Mouse (Mus musculus) Patski (cell line): ENCODE results near the gene Tsc22d3. TPM values are rescaled to one million over a fixed set of nuclear protein-coding genes. Genes with fewer than 3 reads are reported as not detected.
"Not testable (repeated sequence)": the region's sequence is repeated elsewhere in the genome, so short reads cannot be mapped to it uniquely, and the experiment has no call there.

Experiments
- ATAC-seq: fragments of 100-300 bp; one replicate; pipeline ENCODE4 v1.8.0; 2021
- CTCF ChIA-PET: fragments of 350-600 bp; sonication (Branson Sonifier 250); formaldehyde crosslinking; loops from one replicate; lab custom pipeline; 2022; ENCODE audit warnings: inconsistent platforms; lab: Charles Lee
- POLR2A ChIA-PET: fragments of 350-600 bp; sonication (Branson Sonifier 250); formaldehyde crosslinking; loops from one replicate; lab custom pipeline; 2022; ENCODE audit warnings: antibody characterized with exemption, inconsistent platforms; lab: Charles Lee
- DNase-seq: peaks from one replicate; pipeline ENCODE4 v3.0.0-alpha.2; 2011; ENCODE audit warnings: low read depth, low spot score
- H3K27me3 ChIP-seq: fragments of 371-371 bp; one replicate; pipeline ENCODE4 v1.5.1; 2021
- CTCF ChIP-seq: fragments of 100-300 bp; IDR thresholded peaks from one replicate; pipeline ENCODE4 v1.5.1; 2021
- in situ Hi-C: fragments of 300-500 bp; cut with MboI; formaldehyde crosslinking; loops from 3 replicates; pipeline ENCODE4 v1.11.1; 2018; ENCODE audit warnings: low pct_unique_long_range_greater_than_20kb, mixed read lengths
- polyA plus RNA-seq: library from polyadenylated mRNA; unstranded; gene quantifications from one replicate; pipeline ENCODE4 v1.2.3, GENCODE M21; 2021

Gene Tsc22d3
- polyA plus RNA-seq, 1 experiment from 2014 or later, result 29.6 TPM

GRCm38 (mm10) chrX:140520146-140521102, 80.0 kb downstream of the Tsc22d3 start:
- peak; percentile 60 for ATAC-seq
- no peak for TF ChIP-seq CTCF
- CTCF ChIA-PET, result interaction anchor here (0.7 to 1.8 kb wide), 2 partner anchors 16 to 21 kb away, joined by 3 to 5 read pairs; no protein-coding TSS in a partner anchor
- peaks cover 4% of the 10 kb centered on the region for H3K27me3 ChIP-seq
- POLR2A ChIA-PET, result interaction anchor here (1.0 to 1.2 kb wide), 2 partner anchors 20 to 78 kb away, joined by 3 read pairs; no protein-coding TSS in a partner anchor
- in situ Hi-C loops, result no loop called here
- no peak for DNase-seq

- ChIA-PET CTCF (no interaction called here), POLR2A (no interaction called here)
- in situ Hi-C loops, result no loop called here
- DNase-seq, result no peak
- H3K27me3 ChIP-seq, result peaks cover 4% of the 10 kb centered on the region
- no peak for TF ChIP-seq CTCF
- no peak for ATAC-seq
These were observed 82.1 kb downstream of the Tsc22d3 start for GRCm38 (mm10) chrX:140518351-140518750.

- ATAC-seq (no peak), DNase-seq (no peak)
- TF ChIP-seq CTCF, result no peak
- CTCF ChIA-PET, result interaction anchor here (1.5 to 2.0 kb wide), 2 partner anchors 24 to 28 kb away, joined by 3 to 4 read pairs; no protein-coding TSS in a partner anchor
- in situ Hi-C loops, result no loop called here
- no peaks in the 10 kb centered on the region for H3K27me3 ChIP-seq
- POLR2A ChIA-PET, result no interaction called here
These were observed 87.1 kb downstream of the Tsc22d3 start for GRCm38 (mm10) chrX:140513379-140513778.

GRCm38 (mm10) chrX:140511687-140512651, 88.5 kb downstream of the Tsc22d3 start:
- no peak for DNase-seq
- H3K27me3 ChIP-seq, result no peaks in the 10 kb centered on the region
- in situ Hi-C loops, result no loop called here
- TF ChIP-seq CTCF, result no peak
- no peak for ATAC-seq
- POLR2A ChIA-PET, result interaction anchor here (0.6 kb wide), 1 partner anchor 105 kb away, joined by 3 read pairs; no protein-coding TSS in a partner anchor
- CTCF ChIA-PET, result interaction anchor here (0.8 to 2.0 kb wide), 4 partner anchors 26 to 34 kb away, joined by 3 to 4 read pairs (median 3); no protein-coding TSS in a partner anchor

GRCm38 (mm10) chrX:140510696-140511429, 89.6 kb downstream of the Tsc22d3 start:
- no peak for TF ChIP-seq CTCF
- in situ Hi-C loops, result no loop called here
- DNase-seq (peak; percentile 38), ATAC-seq (peak; percentile 89)
- CTCF ChIA-PET, result interaction anchor here (0.8 kb wide), 1 partner anchor 132 kb away, joined by 3 read pairs; no protein-coding TSS in a partner anchor
- POLR2A ChIA-PET, result interaction anchor here (0.6 kb wide), 1 partner anchor 107 kb away, joined by 3 read pairs; no protein-coding TSS in a partner anchor
- no peaks in the 10 kb centered on the region for H3K27me3 ChIP-seq

GRCm38 (mm10) chrX:140509817-140510216, 90.6 kb downstream of the Tsc22d3 start:
- in situ Hi-C loops, result no loop called here
- ATAC-seq (no peak), DNase-seq (no peak)
- ChIA-PET CTCF (no interaction called here), POLR2A (interaction anchor here (0.6 kb wide), 1 partner anchor 8 kb away, joined by 3 read pairs; no protein-coding TSS in a partner anchor)
- no peak for TF ChIP-seq CTCF
- no peaks in the 10 kb centered on the region for H3K27me3 ChIP-seq

GRCm38 (mm10) chrX:140508791-140509190, 91.7 kb downstream of the Tsc22d3 start:
- H3K27me3 ChIP-seq, POLR2A ChIA-PET, CTCF ChIA-PET, ATAC-seq, DNase-seq, in situ Hi-C loops: not testable (repeated sequence)

- ATAC-seq, result no peak
- CTCF ChIA-PET, result no interaction called here
- no peaks in the 10 kb centered on the region for H3K27me3 ChIP-seq
These were observed 93.1 kb downstream of the Tsc22d3 start for GRCm38 (mm10) chrX:140507377-140507776.

GRCm38 (mm10) chrX:140506436-140507180, 93.9 kb downstream of the Tsc22d3 start:
- POLR2A ChIA-PET, result no interaction called here
- in situ Hi-C loops, result no loop called here
- no peaks in the 10 kb centered on the region for H3K27me3 ChIP-seq
- TF ChIP-seq CTCF, result no peak
- DNase-seq (no peak), ATAC-seq (no peak)
- CTCF ChIA-PET, result interaction anchor here (3.0 kb wide), 1 partner anchor 36 kb away, joined by 17 read pairs; no protein-coding TSS in a partner anchor

More at GRCm38 (mm10) chrX:140507377-140507776, 93.1 kb downstream of the Tsc22d3 start:
- DNase-seq, result no peak
- in situ Hi-C loops, result no loop called here
- TF ChIP-seq CTCF, result no peak
- POLR2A ChIA-PET, result no interaction called here
